Mouse (Mus musculus) heart, postnatal 0 days (tissue): ENCODE results near the gene S100b. TPM values are rescaled to one million over a fixed set of nuclear protein-coding genes. Genes with fewer than 3 reads are reported as not detected.

Source experiments
- ATAC-seq: fragments of 200-750 bp; cut with Nextera tagmentation; 2 replicates; pipeline ENCODE4 v1.8.0; 2017; ENCODE audit warnings: low read depth, moderate number of reproducible peaks, moderate library complexity; ENCODE audit not compliant: insufficient read depth
- DNase-seq: peaks from one replicate; pipeline ENCODE4 v3.0.0-alpha.2; 2016; ENCODE audit warnings: low spot score
- H3K27ac ChIP-seq: fragments of 300-500 bp; sonication (generic); 2 replicates; pipeline ENCODE4 v1.5.1; 2014; ENCODE audit warnings: low read depth, mild to moderate bottlenecking
- H3K27me3 ChIP-seq: fragments of 300-500 bp; sonication (generic); 2 replicates; pipeline ENCODE4 v1.6.1; 2014; ENCODE audit warnings: low read length, mixed read lengths; ENCODE audit not compliant: control insufficient read depth, insufficient read depth
- H3K36me3 ChIP-seq: fragments of 300-500 bp; sonication (generic); replicated peaks from 2 replicates; pipeline ENCODE4 v1.6.1; 2014; ENCODE audit warnings: low read length, mixed read lengths; ENCODE audit not compliant: control insufficient read depth, insufficient read depth
- H3K4me1 ChIP-seq: fragments of 300-500 bp; sonication (generic); 2 replicates; pipeline ENCODE4 v1.6.1; 2014; ENCODE audit warnings: antibody characterized with exemption; ENCODE audit not compliant: control insufficient read depth, insufficient read depth
- H3K4me2 ChIP-seq: fragments of 300-500 bp; sonication (generic); 2 replicates; pipeline ENCODE4 v1.6.1; 2014; ENCODE audit warnings: low read depth, mild to moderate bottlenecking, low read length, moderate library complexity
- H3K4me3 ChIP-seq: fragments of 300-500 bp; sonication (generic); 2 replicates; pipeline ENCODE4 v1.5.1; 2014; ENCODE audit warnings: low read depth, low read length
- H3K9ac ChIP-seq: fragments of 300-500 bp; sonication (generic); replicated peaks from 2 replicates; pipeline ENCODE4 v1.6.1; 2014; ENCODE audit warnings: low read depth, low read length, mixed read lengths
- H3K9me3 ChIP-seq: fragments of 300-500 bp; sonication (generic); replicated peaks from 2 replicates; pipeline ENCODE4 v1.6.1; 2016; ENCODE audit warnings: low read length; ENCODE audit not compliant: control insufficient read depth
- CTCF ChIP-seq: IDR thresholded peaks from 2 replicates; pipeline ENCODE4 v1.5.1; 2016; ENCODE audit warnings: antibody characterized with exemption, control low read depth, low read depth
- EP300 ChIP-seq: IDR thresholded peaks from 2 replicates; pipeline ENCODE4 v1.6.1; 2016; ENCODE audit warnings: antibody characterized with exemption, low read depth
- WGBS: fragments of 180-500 bp; shearing (Covaris S2); extraction: QIAGEN DNeasy Blood & Tissue Kit; methylation state at CpG from one replicate; pipeline ENCODE4 v1.1.7; 2014; 5-methylcytosine and 5-hydroxymethylcytosine counted together
- polyA plus RNA-seq: library from polyadenylated mRNA; unstranded; fragments of >200 nt; fragmentation: Nextera tagmentation; extraction: Ambion mirVana; gene quantifications from 2 replicates; pipeline ENCODE4 v1.2.1, GENCODE M21; 2015
- total RNA-seq: library from RNA; depleted of rRNA; stranded (reverse); fragments of >200 nt; gene quantifications from 2 replicates; pipeline ENCODE4 v1.2.3, GENCODE M21; 2014; ENCODE audit warnings: low replicate concordance

The S100b gene
- total and polyA plus RNA-seq, 2 experiments from 2014 or later: 0.70 TPM; not detected in 1

GRCm38 (mm10) chr10:76217056-76217455 is 36.6 kb upstream of the S100b start:
- no peaks in the 10 kb centered on the region for H3K4me1 ChIP-seq
- H3K9me3 ChIP-seq: peaks cover 16% of the 10 kb centered on the region; the same call in 1 of the 2 replicates
- ATAC-seq (no peak), DNase-seq (no peak)
- H3K4me3 ChIP-seq: no peak overlapping the region
- no peak overlapping the region for H3K9ac ChIP-seq
- H3K27ac ChIP-seq: no peak overlapping the region
- peaks cover 67% of the 10 kb centered on the region for H3K36me3 ChIP-seq
- 97% methylated on average over 17 of the region's 17 CpGs for WGBS
- TF ChIP-seq EP300: no peak
- no peak for TF ChIP-seq CTCF
- no peaks in the 10 kb centered on the region for H3K27me3 ChIP-seq
- H3K4me2 ChIP-seq: no peak overlapping the region

GRCm38 (mm10) chr10:76218240-76218639 is 35.4 kb upstream of the S100b start:
- no peak for TF ChIP-seq CTCF
- no peak for TF ChIP-seq EP300
- Histone ChIP-seq H3K4me1 (no peaks in the 10 kb centered on the region), H3K27me3 (no peaks in the 10 kb centered on the region), H3K27ac (no peak overlapping the region), H3K9ac (no peak overlapping the region), H3K4me3 (no peak overlapping the region), H3K36me3 (peaks cover 71% of the 10 kb centered on the region), H3K9me3 (peaks cover 16% of the 10 kb centered on the region; the same call in 1 of the 2 replicates), H3K4me2 (no peak overlapping the region)
- no peak for DNase-seq
- WGBS: 76% methylated on average over 9 of the region's 9 CpGs
- no peak for ATAC-seq

- ATAC-seq: no peak
- no peak overlapping the region for H3K27ac ChIP-seq
- no peak overlapping the region for H3K4me2 ChIP-seq
- no peak for DNase-seq
- TF ChIP-seq EP300 (no peak), CTCF (no peak)
- H3K36me3 ChIP-seq: peaks cover 49% of the 10 kb centered on the region
- no peaks in the 10 kb centered on the region for H3K4me1 ChIP-seq
- no peak overlapping the region for H3K9ac ChIP-seq
- H3K4me3 ChIP-seq: no peak overlapping the region
- no peaks in the 10 kb centered on the region for H3K27me3 ChIP-seq
- 93% methylated on average over 11 of the region's 11 CpGs for WGBS
- no peaks in the 10 kb centered on the region for H3K9me3 ChIP-seq
These were observed 27.7 kb upstream of the S100b start for GRCm38 (mm10) chr10:76225944-76226343.

GRCm38 (mm10) chr10:76229627-76230026 is 24.0 kb upstream of the S100b start:
- WGBS: 67% methylated on average over 1 of the region's 1 CpGs
- DNase-seq (no peak), ATAC-seq (no peak)
- no peak overlapping the region for H3K4me3 ChIP-seq
- peaks cover 15% of the 10 kb centered on the region for H3K36me3 ChIP-seq
- no peak overlapping the region for H3K9ac ChIP-seq
- no peak overlapping the region for H3K27ac ChIP-seq
- no peaks in the 10 kb centered on the region for H3K27me3 ChIP-seq
- TF ChIP-seq EP300 (no peak), CTCF (peak; percentile 21; the same call in 1 of the 2 replicates)
- H3K9me3 ChIP-seq: no peaks in the 10 kb centered on the region
- no peak overlapping the region for H3K4me2 ChIP-seq
- no peaks in the 10 kb centered on the region for H3K4me1 ChIP-seq

GRCm38 (mm10) chr10:76237341-76238225 is 16.1 kb upstream of the S100b start, which contains the start of gene Prmt2:
Gene Prmt2 (minus strand): TSS chr10:76237865.
- 1% methylated on average over 46 of the region's 47 CpGs for WGBS
- Histone ChIP-seq H3K9ac (peak within 1 kb of the TSS; percentile 58), H3K27ac (peak within 1 kb of the TSS; percentile 74), H3K4me2 (peak within 1 kb of the TSS; percentile 95), H3K4me1 (peaks cover 13% of the 10 kb centered on the region; the same call in 1 of the 2 replicates), H3K4me3 (peak within 1 kb of the TSS; percentile 89), H3K36me3 (no peaks in the 10 kb centered on the region), H3K27me3 (no peaks in the 10 kb centered on the region), H3K9me3 (no peaks in the 10 kb centered on the region)
- DNase-seq: peak; percentile 95
- peak; percentile 98 for ATAC-seq
- 0 out of 2 replicates have a peak, but pooled peaks have one; percentile 5 for TF ChIP-seq CTCF
- TF ChIP-seq EP300: no peak
